ENCODE assay signal across 11 mouse cellular contexts in genomic region chr17:83538141-83538540, GRCm38 (mm10).
"Had no signal": no experiment of that assay in that cellular context is flagged by ENCODE, and none has a peak within 500 bp of the region (broad histone marks: within the 10 kb centered on the region; RNA-seq: fewer than 3 reads in every experiment).

No protein-coding gene starts in this region.

- H3K36me3 ChIP-seq: limb, embryonic 13.5 days; midbrain, embryonic 12.5 days had no signal

- H3K4me2 ChIP-seq: limb, embryonic 13.5 days; midbrain, embryonic 12.5 days had no signal

- H3K4me1 ChIP-seq: limb, embryonic 13.5 days; midbrain, embryonic 12.5 days had no signal

- H3K9ac ChIP-seq: limb, embryonic 13.5 days; liver, embryonic 14.5 days; midbrain, embryonic 12.5 days had no signal

- H3K4me3 ChIP-seq: layer of hippocampus, adult 2 months; limb, embryonic 13.5 days; midbrain, embryonic 12.5 days had no signal

- DNase-seq: kidney, adult 18-20 months; kidney, postnatal 36 days; left cerebral cortex, postnatal 4 days; lung, adult 18-20 months; thymus, postnatal 4 days had no signal

- H3K27ac ChIP-seq: kidney, postnatal 0 days; layer of hippocampus, adult 2 months; limb, embryonic 13.5 days; liver, embryonic 14.5 days; midbrain, embryonic 12.5 days; stomach, postnatal 0 days had no signal

- H3K9me3 ChIP-seq: midbrain, embryonic 12.5 days had no signal
